Mouse (Mus musculus) adrenal gland, adult 8-10 months (tissue): ENCODE results near the gene Tma16. TPM values are rescaled to one million over a fixed set of nuclear protein-coding genes. Genes with fewer than 3 reads are reported as not detected.

Experiments
- total RNA-seq, 4 experiments: library from RNA; stranded (reverse); gene quantifications; 2 replicates each; pipeline ENCODE4 v1.2.4; 2022

Tma16 gene
- total RNA-seq, 4 experiments from 2014 or later: 6.0 to 8.4 (median 7.2) TPM

Other genes with a start within 250 kb of the Tma16 start
- gene Tktl2, start 25.2 kb upstream of the Tma16 start, total RNA-seq: not detected
- gene Npy5r, start 201.6 kb upstream of the Tma16 start, total RNA-seq: under 1 TPM; 0.23 to 0.38 (median 0.29) TPM
- 1 to 10 TPM; 2.3 to 5.9 (median 3.7) TPM for gene Npy1r, start 210.7 kb upstream of the Tma16 start, total RNA-seq